Mouse (Mus musculus): Measurements from ENCODE around the gene Gm49354. TPM values are rescaled to one million over a fixed set of nuclear protein-coding genes. Genes with fewer than 3 reads are reported as not detected.
"Not testable (repeated sequence)": the region's sequence is repeated elsewhere in the genome, so short reads cannot be mapped to it uniquely, and the experiment has no call there.

Gm49354 gene
- total and polyA plus RNA-seq, 2 experiments from 2014 or later: not detected

DNA sequence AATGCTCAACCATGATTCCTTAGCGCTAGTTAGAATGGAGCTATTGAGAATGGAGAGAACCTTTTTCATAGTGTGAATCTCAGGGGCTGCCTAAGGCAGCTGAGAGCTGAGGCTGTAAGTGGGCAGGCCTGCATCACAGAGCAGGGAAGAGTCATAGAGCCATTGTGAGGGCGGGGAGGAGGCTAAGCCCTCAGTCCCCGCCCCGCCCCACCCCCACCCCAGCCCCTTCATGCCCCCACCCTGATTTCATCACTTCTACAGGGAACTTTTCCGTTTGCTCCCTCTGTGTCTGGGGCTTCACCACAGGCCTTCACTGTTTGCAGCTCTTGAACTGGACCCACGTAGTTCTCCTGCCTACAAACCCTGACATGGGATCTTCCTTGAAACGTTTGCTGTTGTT, 50.4 kb downstream of the Gm49354 start, which contains the start of gene Spata31d1d:
TSS of gene Spata31d1d (minus strand) at position 101 of the 400 bp plus-strand sequence.
- TF ChIP-seq CTCF (IDR thresholded peaks at IDR 0.05; ENCODE audit: low read depth): no peak
- Histone ChIP-seq H3K9ac (no peak within 1 kb of the TSS), H3K36me3 (ENCODE audit: insufficient read depth) (no peaks in the 10 kb centered on the region), H3K4me1 (ENCODE audit: insufficient read depth) (no peaks in the 10 kb centered on the region), H3K27ac (ENCODE audit: low read depth, low read length) (no peak within 1 kb of the TSS), H3K9me3 (ENCODE audit: low read length) (no peaks in the 10 kb centered on the region), H3K4me3 (ENCODE audit: low read depth, low read length) (no peak within 1 kb of the TSS), H3K4me2 (ENCODE audit: low read depth) (no peak within 1 kb of the TSS), H3K27me3 (ENCODE audit: insufficient read depth, low read length) (no peaks in the 10 kb centered on the region)
- ATAC-seq (no peak), DNase-seq (no peak)
- 39% methylated on average over 7 of the region's 7 CpGs for WGBS

DNA sequence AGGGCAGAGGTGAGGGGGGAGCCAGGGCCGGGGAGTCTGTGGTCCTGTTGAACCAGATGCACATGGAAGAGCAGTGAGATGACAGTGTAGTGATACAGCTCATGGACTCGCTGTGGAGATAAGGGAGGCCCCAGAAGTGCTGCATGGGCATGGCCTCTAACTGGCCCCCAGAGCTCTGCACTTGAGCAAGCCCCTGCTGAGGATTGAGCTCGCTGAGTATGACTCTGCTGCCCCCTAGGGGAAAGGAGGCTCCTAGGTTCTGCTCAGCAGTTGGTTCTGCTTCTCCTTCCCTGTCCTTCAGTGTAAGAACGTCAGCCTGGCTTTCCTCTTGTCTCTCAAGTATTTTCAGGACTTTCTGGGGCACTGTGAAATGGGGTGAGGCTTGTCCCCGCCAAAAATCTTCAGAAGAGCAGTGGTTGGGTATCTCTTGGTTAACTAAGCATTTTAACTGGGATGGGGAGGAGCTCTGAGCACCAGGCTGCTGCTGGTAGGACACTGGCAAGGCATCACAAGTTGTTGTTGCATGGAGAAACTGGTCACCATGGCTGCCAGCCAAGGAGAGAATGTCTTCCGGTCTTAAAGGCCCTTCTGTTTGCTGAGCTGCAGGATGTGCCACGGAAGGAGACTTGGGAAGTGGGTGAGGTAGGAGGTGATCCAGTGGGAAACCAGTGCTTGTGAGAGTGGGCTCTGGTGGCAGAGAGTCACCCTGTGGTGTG, 53.5 kb downstream of the Gm49354 start:
- WGBS: 26% methylated on average over 7 of the region's 7 CpGs

DNA sequence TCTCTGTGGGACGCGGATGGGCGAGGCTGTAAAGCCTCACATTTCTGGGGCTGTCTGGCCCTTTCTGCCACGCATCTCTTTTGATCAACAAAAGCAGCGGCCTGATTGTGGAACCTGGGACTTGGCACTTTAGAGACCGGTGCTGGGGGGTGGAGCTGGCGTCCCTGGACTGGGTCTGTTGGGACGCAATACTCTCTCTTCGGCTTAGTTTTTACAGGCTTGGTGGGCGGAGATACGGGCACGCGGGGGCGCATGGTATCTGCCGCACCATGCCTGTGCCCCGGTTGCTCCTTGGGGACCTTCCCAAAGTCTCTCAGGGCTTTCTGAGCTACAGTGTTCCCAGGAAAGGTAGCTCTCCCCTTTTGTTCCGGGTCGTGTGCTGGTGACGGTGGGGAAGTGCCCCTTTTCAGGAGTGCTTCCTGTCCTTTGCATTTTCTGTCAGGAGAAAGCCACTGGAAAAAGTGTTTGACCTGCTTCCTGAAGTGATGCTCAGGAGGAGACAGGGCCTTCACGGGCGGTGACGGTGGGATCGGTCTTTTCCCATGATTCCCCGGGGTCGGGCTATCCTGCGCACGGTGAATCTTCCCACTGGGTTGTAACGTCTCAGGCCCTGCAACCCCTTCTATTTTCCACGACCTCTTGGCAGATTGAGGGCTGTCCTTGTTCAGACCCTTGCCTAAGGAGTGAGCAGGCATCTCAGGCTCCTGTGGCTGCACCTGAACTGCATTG, 55.7 kb downstream of the Gm49354 start:
- 39% methylated on average over 29 of the region's 29 CpGs for WGBS
- 0 out of 2 replicates have a peak overlapping the region, but pooled peaks have one; percentile 4 for H3K9ac ChIP-seq

More for the DNA sequence above, 53.5 kb downstream of the Gm49354 start:
- peak; percentile 94 for TF ChIP-seq CTCF (IDR thresholded peaks at IDR 0.05; ENCODE audit: low read depth)
- Histone ChIP-seq H3K9me3 (ENCODE audit: low read length) (no peaks in the 10 kb centered on the region), H3K27ac (ENCODE audit: low read depth, low read length) (no peak overlapping the region), H3K4me3 (ENCODE audit: low read depth, low read length) (no peak overlapping the region), H3K9ac (no peak overlapping the region), H3K4me2 (ENCODE audit: low read depth) (no peak overlapping the region), H3K27me3 (ENCODE audit: insufficient read depth, low read length) (no peaks in the 10 kb centered on the region), H3K36me3 (ENCODE audit: insufficient read depth) (no peaks in the 10 kb centered on the region), H3K4me1 (ENCODE audit: insufficient read depth) (no peaks in the 10 kb centered on the region)
- DNase-seq (peak; percentile 89), ATAC-seq (peak; percentile 95)

DNA sequence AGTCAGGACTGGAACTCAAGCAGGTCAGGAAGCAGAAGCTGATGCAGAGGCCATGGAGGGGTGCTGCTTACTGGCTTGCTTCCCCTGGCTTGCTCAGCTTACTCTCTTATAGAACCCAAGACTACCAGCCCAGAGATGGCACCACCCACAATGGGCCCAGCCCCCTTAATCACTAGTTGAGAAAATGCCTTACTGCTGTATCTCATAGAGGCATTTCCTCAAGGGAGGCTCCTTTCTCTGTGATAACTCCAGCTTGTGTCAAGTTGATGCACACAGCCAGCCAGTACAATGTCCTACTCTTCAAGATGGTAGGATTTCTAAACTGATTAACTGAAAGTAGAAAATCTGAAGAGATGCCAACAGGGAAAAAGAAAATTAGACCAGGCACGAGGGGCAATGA, 60.0 kb downstream of the Gm49354 start:
- H3K4me1 ChIP-seq (ENCODE audit: insufficient read depth); H3K36me3 ChIP-seq (ENCODE audit: insufficient read depth); H3K9me3 ChIP-seq (ENCODE audit: low read length); ATAC-seq; DNase-seq; H3K4me2 ChIP-seq (ENCODE audit: low read depth); H3K4me3 ChIP-seq (ENCODE audit: low read depth, low read length); H3K27ac ChIP-seq (ENCODE audit: low read depth, low read length); H3K9ac ChIP-seq; H3K27me3 ChIP-seq (ENCODE audit: insufficient read depth, low read length): not testable (repeated sequence)
- WGBS: 82% methylated on average over 1 of the region's 1 CpGs

More for the DNA sequence above, 55.7 kb downstream of the Gm49354 start:
- no peaks in the 10 kb centered on the region for H3K4me1 ChIP-seq (ENCODE audit: insufficient read depth)
- no peak overlapping the region for H3K27ac ChIP-seq (ENCODE audit: low read depth, low read length)
- no peaks in the 10 kb centered on the region for H3K27me3 ChIP-seq (ENCODE audit: insufficient read depth, low read length)
- no peak overlapping the region for H3K4me3 ChIP-seq (ENCODE audit: low read depth, low read length)
- no peaks in the 10 kb centered on the region for H3K36me3 ChIP-seq (ENCODE audit: insufficient read depth)
- ATAC-seq (0 out of 2 replicates have a peak, but pooled peaks have one; percentile 9), DNase-seq (no peak)
- TF ChIP-seq CTCF (IDR thresholded peaks at IDR 0.05; ENCODE audit: low read depth): no peak
- no peaks in the 10 kb centered on the region for H3K9me3 ChIP-seq (ENCODE audit: low read length)
- peak overlapping the region; percentile 36 for H3K4me2 ChIP-seq (ENCODE audit: low read depth)

DNA sequence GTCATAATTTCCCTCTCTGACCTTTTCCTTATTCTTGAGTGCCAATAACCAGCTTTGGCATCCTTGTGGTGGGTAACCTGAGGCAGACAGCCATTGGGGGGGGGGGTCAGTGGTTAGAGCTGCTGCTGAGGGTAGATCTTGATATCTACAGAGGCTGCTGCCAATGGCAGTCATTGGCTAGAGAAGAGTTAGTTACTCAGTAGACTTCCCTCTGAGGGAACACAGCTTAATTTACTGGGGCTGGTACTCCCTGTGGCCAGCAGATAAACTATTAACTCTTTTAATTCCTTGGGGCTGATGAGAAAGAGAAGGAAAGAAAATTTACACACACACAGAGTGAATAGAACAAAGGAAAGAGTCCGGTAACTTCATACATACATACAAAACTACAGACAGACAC, 62.6 kb downstream of the Gm49354 start:
- Histone ChIP-seq H3K4me2 (ENCODE audit: low read depth) (no peak overlapping the region), H3K4me1 (ENCODE audit: insufficient read depth) (no peaks in the 10 kb centered on the region), H3K9ac (no peak overlapping the region), H3K27me3 (ENCODE audit: insufficient read depth, low read length) (no peaks in the 10 kb centered on the region), H3K9me3 (ENCODE audit: low read length) (no peaks in the 10 kb centered on the region), H3K36me3 (ENCODE audit: insufficient read depth) (no peaks in the 10 kb centered on the region), H3K27ac (ENCODE audit: low read depth, low read length) (no peak overlapping the region), H3K4me3 (ENCODE audit: low read depth, low read length) (no peak overlapping the region)
- DNase-seq (no peak), ATAC-seq (no peak)
- WGBS: 65% methylated on average over 1 of the region's 1 CpGs
- no peak for TF ChIP-seq CTCF (IDR thresholded peaks at IDR 0.05; ENCODE audit: low read depth)

DNA sequence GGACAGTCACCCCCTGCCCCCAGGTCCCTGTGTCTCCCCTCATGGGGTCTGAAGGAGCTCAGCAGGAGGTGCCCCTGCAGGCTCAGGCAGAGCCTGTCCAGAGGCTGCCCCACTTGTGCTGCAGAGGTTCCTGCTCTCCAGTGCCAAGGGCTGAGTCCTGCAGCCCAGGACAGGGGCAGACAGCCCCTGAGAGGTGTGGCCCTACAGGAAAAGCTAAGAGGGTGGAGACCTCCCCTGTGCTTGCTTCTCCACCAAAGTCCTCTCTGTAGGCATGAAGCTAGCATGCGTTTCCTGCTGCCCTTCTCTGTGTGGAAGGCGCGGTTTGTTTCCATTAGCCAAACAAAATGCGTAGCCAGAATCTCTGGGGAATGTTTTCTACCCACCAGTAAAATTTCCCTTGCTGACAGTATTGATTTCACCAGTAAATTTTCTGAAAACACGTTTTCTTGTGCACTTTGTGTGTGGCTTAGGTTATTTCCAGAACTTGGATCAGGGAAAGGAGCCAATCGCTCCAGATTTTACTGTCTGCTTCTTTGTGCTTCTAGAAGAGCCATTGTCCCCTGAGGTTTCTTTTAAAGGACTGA, 63.1 kb downstream of the Gm49354 start:
- ATAC-seq; H3K27me3 ChIP-seq (ENCODE audit: insufficient read depth, low read length); DNase-seq; H3K4me2 ChIP-seq (ENCODE audit: low read depth); H3K9me3 ChIP-seq (ENCODE audit: low read length); H3K27ac ChIP-seq (ENCODE audit: low read depth, low read length); H3K4me3 ChIP-seq (ENCODE audit: low read depth, low read length); H3K4me1 ChIP-seq (ENCODE audit: insufficient read depth); H3K9ac ChIP-seq; H3K36me3 ChIP-seq (ENCODE audit: insufficient read depth): not testable (repeated sequence)
- WGBS: 51% methylated on average over 6 of the region's 6 CpGs

DNA sequence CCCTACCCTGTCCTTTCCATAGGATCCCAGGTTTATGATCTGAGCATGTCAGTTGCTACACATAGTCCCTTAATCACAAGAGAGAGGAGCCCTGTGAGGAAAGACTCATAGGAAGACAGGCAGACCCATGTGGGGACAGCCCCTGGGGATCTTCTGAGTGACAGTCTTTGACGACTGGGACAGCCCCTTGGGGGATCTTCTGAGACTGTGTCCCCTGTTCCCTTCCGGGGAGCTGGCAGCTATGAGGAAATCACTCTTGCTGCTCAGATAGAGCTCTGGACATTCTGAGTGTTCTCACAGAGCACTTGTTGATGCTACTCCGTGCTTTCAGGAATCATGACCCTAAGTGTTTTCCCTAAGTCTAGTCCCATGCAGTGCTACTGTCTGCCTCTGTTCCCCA, 68.3 kb downstream of the Gm49354 start:
- no peak overlapping the region for H3K9ac ChIP-seq
- no peaks in the 10 kb centered on the region for H3K27me3 ChIP-seq (ENCODE audit: insufficient read depth, low read length)
- no peak for DNase-seq
- H3K4me1 ChIP-seq (ENCODE audit: insufficient read depth): no peaks in the 10 kb centered on the region
- no peaks in the 10 kb centered on the region for H3K9me3 ChIP-seq (ENCODE audit: low read length)
- H3K27ac ChIP-seq (ENCODE audit: low read depth, low read length): no peak overlapping the region
- ATAC-seq: no peak
- 40% methylated on average over 3 of the region's 3 CpGs for WGBS
- H3K4me3 ChIP-seq (ENCODE audit: low read depth, low read length): no peak overlapping the region
- no peak overlapping the region for H3K4me2 ChIP-seq (ENCODE audit: low read depth)
- no peak for TF ChIP-seq CTCF (IDR thresholded peaks at IDR 0.05; ENCODE audit: low read depth)
- no peaks in the 10 kb centered on the region for H3K36me3 ChIP-seq (ENCODE audit: insufficient read depth)

DNA sequence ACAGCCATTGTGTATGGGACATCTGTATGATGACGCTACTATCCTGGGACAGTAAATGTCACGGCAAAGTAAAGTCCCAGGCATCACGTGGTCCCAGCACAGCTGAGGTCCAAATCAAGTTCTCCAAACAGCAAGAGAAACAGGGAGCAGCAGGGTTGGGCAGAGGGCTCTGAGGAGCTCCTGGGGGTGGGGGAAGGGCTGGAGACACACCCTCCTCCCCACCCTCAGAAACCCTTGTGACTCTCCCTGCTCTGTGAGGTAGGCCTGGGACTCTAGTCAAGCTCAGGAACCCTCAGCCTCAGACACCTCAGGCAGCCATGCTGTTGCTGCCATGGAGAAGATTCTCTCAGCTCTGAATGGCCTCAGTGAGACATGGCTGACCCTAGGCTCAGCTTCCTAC, 70.1 kb downstream of the Gm49354 start, which contains the start of gene Spata31d1b:
TSS of gene Spata31d1b (plus strand) at position 301 of the 400 bp plus-strand sequence.
- H3K4me3 ChIP-seq (ENCODE audit: low read depth, low read length); H3K4me2 ChIP-seq (ENCODE audit: low read depth); ATAC-seq; H3K27me3 ChIP-seq (ENCODE audit: insufficient read depth, low read length); DNase-seq; H3K36me3 ChIP-seq (ENCODE audit: insufficient read depth); H3K27ac ChIP-seq (ENCODE audit: low read depth, low read length); H3K9ac ChIP-seq; H3K4me1 ChIP-seq (ENCODE audit: insufficient read depth); H3K9me3 ChIP-seq (ENCODE audit: low read length): not testable (repeated sequence)
- 71% methylated on average over 3 of the region's 3 CpGs for WGBS
